Mouse (Mus musculus) ovary, postnatal 14 days (tissue): Measurements from ENCODE around the gene Zfp865.
"Not testable (repeated sequence)": the region's sequence is repeated elsewhere in the genome, so short reads cannot be mapped to it uniquely, and the experiment has no call there.

ENCODE experiments used
- DNase-seq: peaks from one replicate; pipeline ENCODE4 v3.0.0; 2022; ENCODE audit warnings: low spot score

Zfp865 gene

GRCm38 (mm10) chr7:5015118-5016001 lies 4.8 kb upstream of the Zfp865 start, which contains the start of gene Gm44973:
TSS of gene Gm44973 (plus strand) at chr7:5015496.
- DNase-seq, result peak; percentile 86

- DNase-seq, result no peak
These were observed 4.1 kb upstream of the Zfp865 start for GRCm38 (mm10) chr7:5016057-5016456.

GRCm38 (mm10) chr7:5016920-5017319 lies 3.3 kb upstream of the Zfp865 start:
- no peak for DNase-seq

- no peak for DNase-seq
These were observed 2.8 kb upstream of the Zfp865 start for GRCm38 (mm10) chr7:5017352-5017751.

GRCm38 (mm10) chr7:5017931-5018330 lies 2.2 kb upstream of the Zfp865 start:
- DNase-seq, result no peak

DNA sequence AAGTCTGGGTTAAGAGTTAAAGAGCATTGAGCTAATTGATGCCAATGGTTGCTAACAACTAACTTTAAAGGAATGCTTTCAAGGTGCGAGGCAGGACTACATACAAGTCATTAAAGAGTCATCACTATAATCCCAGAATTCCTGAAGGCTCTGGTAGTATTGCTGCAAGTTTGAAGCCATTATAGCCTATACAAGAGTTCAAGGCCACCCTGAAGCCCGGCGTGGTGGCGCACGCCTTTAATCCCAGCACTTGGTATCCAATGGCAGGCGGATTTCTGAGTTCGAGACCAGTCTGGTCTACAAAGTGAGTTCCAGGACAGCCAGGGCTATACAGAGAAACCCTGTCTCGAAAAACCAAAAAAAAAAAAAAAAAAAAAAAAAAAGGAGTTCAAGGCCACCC lies 600 bp upstream of the Zfp865 start:
- DNase-seq, result not testable (repeated sequence)

DNA sequence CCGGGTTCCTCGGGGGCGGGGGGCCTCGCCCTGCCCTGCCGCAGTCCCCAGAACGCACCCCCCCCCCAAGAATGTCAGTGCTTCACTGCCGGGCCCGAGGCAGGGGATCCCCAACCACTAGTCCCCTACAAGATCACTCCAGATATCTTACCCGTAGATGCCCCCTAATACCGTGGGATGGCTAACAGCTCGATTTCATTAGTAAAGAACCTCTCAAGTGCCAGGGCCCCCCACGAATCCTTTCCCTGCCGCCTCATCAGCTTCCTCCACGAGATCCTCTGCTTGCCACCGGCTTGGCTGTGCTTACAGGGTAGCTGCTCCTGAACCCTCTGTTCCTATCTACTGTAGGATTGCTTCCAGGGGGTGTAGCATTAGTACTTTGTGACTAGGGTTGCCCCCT lies 509 bp downstream of the Zfp865 start:
- DNase-seq, result no peak

DNA sequence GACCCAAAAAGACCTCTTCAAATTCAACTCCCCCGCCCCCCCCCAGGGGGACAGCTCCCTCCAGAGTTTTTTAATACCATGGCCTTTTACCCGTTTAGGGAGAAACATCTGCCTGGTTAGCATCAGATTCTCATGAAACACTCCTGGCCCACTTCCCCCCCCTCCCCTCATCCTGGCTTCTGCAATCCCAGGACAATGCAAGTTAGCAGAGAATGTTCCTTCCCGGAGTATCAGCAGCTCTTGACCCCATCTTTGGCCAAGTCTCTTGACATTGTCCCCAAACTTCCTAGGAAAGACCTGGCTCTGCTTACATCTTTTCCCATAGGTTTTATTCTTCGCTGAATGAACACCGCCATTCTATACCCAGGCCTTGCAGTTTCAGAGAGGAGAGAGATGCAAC lies 1.0 kb downstream of the Zfp865 start:
- DNase-seq, result no peak

GRCm38 (mm10) chr7:5029543-5029942 lies 9.4 kb downstream of the Zfp865 start:
- DNase-seq, result no peak

DNA sequence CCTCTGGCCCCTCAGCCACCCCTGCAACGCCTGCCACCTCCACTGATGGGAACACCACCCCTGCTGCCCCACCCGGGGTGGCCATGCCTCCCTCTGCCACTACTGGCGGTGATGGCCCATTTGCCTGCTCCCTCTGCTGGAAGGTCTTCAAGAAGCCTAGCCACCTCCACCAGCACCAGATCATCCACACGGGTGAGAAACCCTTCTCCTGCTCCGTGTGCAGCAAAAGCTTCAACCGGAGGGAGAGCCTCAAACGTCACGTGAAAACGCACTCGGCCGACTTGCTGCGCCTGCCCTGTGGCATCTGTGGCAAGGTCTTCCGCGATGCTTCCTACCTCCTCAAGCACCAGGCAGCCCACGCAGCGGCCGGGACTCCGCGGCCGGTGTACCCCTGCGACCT lies 9.8 kb downstream of the Zfp865 start:
- DNase-seq, result no peak

GRCm38 (mm10) chr7:5030554-5031275 lies 10.5 kb downstream of the Zfp865 start:
- DNase-seq, result no peak

DNA sequence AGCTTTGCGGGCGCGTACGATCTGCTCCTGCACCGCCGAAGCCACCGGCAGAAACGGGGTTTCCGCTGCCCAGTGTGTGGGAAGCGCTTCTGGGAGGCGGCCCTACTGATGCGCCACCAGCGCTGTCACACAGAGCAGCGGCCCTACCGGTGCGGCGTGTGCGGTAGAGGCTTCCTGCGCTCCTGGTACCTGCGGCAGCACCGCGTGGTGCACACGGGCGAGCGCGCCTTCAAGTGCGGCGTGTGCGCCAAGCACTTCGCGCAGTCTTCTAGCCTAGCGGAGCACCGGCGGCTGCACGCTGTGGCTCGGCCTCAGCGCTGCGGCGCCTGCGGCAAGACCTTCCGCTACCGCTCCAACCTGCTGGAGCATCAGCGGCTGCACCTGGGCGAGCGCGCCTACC lies 11.3 kb downstream of the Zfp865 start:
- DNase-seq, result no peak

- no peak for DNase-seq
These were observed 13.6 kb downstream of the Zfp865 start, which contains the start of gene 4632433K11Rik for GRCm38 (mm10) chr7:5033818-5034217. TSS of gene 4632433K11Rik (plus strand) at chr7:5034118.

- no peak for DNase-seq
These were observed 15.5 kb downstream of the Zfp865 start for GRCm38 (mm10) chr7:5035628-5036027.

DNA sequence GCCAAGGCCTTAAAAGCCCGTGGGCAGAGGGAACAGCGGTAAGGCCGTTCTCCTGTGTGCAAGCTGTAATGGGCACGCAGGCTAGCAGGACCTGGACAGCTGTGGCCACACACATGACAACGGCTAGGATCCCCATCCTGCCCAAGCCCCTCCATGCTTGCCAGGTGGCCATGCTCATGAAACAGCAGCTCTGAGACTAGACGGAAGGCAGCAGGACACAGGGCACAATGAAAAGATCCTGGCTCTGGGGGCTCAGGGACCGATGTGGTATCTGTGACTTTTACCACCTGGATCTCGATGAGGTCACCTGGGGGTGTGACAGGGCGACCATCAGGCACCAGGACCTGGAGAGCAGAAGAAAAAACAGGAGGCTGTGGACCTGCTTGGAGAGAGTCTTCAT lies 16.0 kb downstream of the Zfp865 start:
- DNase-seq, result no peak

GRCm38 (mm10) chr7:5037026-5037425 lies 16.9 kb downstream of the Zfp865 start:
- DNase-seq, result no peak

- DNase-seq, result no peak
These were observed 17.3 kb downstream of the Zfp865 start for GRCm38 (mm10) chr7:5037467-5037866.

GRCm38 (mm10) chr7:5038109-5038732 lies 18.0 kb downstream of the Zfp865 start, which contains the start of gene Zfp784:
TSS of gene Zfp784 (minus strand) at chr7:5038446.
- DNase-seq, result peak; percentile 91

GRCm38 (mm10) chr7:5038940-5039339 lies 18.8 kb downstream of the Zfp865 start:
- no peak for DNase-seq

DNA sequence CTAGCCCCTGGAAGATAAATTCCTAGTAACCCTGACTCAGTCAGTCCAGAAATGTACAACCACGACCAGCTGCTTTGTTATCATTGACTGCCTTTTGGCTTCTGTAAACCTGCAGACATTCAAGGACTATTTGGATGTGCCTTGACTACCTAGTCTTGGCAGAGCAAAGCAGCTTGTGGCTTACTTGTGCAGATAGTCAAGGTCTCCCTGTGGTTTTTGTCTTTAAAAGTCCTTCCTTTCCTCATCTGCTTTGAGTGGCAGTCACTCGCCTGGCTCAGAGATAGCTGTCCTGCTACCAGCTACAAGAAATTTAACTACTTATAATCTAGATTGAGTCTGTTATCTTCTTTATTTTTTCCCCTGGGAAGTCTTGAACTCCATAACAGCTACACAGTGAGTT lies 24.8 kb downstream of the Zfp865 start:
- no peak for DNase-seq

DNA sequence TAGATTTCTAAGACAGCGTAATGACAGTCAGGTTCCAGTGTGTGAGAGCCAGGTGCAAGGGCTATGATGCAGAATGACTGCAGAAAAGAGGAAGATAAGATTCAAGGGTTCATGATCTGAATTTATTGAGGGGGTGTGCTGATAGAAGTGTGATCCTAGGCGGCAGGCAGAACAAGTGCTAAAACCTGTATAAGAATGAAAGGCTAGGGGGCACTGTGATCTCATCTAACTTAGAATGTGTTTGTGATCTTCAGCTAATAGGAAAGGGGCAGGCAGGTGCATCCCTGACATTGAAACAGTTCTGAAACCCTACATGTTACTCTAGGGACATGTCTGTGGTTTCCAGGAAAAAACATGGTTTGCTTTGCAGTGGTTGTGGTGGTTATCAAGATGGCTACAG lies 25.9 kb downstream of the Zfp865 start:
- DNase-seq, result no peak

GRCm38 (mm10) chr7:5047313-5047712 lies 27.1 kb downstream of the Zfp865 start:
- no peak for DNase-seq
